Mouse (Mus musculus) liver, postnatal 0 days (tissue): ENCODE data around the gene Efna5. TPM values are rescaled to one million over a fixed set of nuclear protein-coding genes. Genes with fewer than 3 reads are reported as not detected.

Experiments
- ATAC-seq: fragments of 200-750 bp; cut with Nextera tagmentation; 2 replicates; pipeline ENCODE4 v1.8.0; 2017; ENCODE audit warnings: mild to moderate bottlenecking, moderate library complexity
- DNase-seq: peaks from one replicate; pipeline ENCODE4 v3.0.0-alpha.2; 2016
- H3K27ac ChIP-seq: fragments of 300-500 bp; sonication (generic); 2 replicates; pipeline ENCODE4 v1.5.1; 2014; ENCODE audit warnings: antibody characterized with exemption, moderate library complexity, mild to moderate bottlenecking, low read depth
- H3K27me3 ChIP-seq: fragments of 300-500 bp; sonication (generic); 2 replicates; pipeline ENCODE4 v1.6.1; 2014; ENCODE audit warnings: low read length, control low read depth, mixed read lengths; ENCODE audit not compliant: insufficient read depth
- H3K36me3 ChIP-seq: fragments of 300-500 bp; sonication (generic); replicated peaks from 2 replicates; pipeline ENCODE4 v1.6.1; 2014; ENCODE audit warnings: mild to moderate bottlenecking, control low read depth, low read length, moderate library complexity, mixed read lengths; ENCODE audit not compliant: insufficient read depth
- H3K4me1 ChIP-seq: fragments of 300-500 bp; sonication (generic); 2 replicates; pipeline ENCODE4 v1.6.1; 2014; ENCODE audit warnings: antibody characterized with exemption, mild to moderate bottlenecking, control low read depth; ENCODE audit not compliant: insufficient read depth
- H3K4me2 ChIP-seq: fragments of 300-500 bp; sonication (generic); 2 replicates; pipeline ENCODE4 v1.6.1; 2014; ENCODE audit warnings: low read depth, mild to moderate bottlenecking, low read length, moderate library complexity, mixed read lengths
- H3K4me3 ChIP-seq: fragments of 300-500 bp; sonication (generic); 2 replicates; pipeline ENCODE4 v1.5.1; 2014; ENCODE audit warnings: low read depth, low read length
- H3K9ac ChIP-seq: fragments of 300-500 bp; sonication (generic); replicated peaks from 2 replicates; pipeline ENCODE4 v1.6.1; 2014; ENCODE audit warnings: mild to moderate bottlenecking, moderate library complexity
- H3K9me3 ChIP-seq: fragments of 300-500 bp; sonication (generic); 2 replicates; pipeline ENCODE4 v1.6.1; 2016; ENCODE audit warnings: mild to moderate bottlenecking, control low read depth, low read length, mixed read lengths
- CTCF ChIP-seq: sonication (generic); IDR thresholded peaks from 2 replicates; pipeline ENCODE4 v1.5.1; 2016; ENCODE audit warnings: antibody characterized with exemption, low read depth
- EP300 ChIP-seq: IDR thresholded peaks from 2 replicates; pipeline ENCODE4 v1.6.1; 2016; ENCODE audit warnings: antibody characterized with exemption, low read depth, mild to moderate bottlenecking
- WGBS: fragments of 180-500 bp; shearing (Covaris S2); extraction: QIAGEN DNeasy Blood & Tissue Kit; methylation state at CpG from one replicate; pipeline ENCODE4 v1.1.7; 2014; ENCODE audit not compliant: insufficient replicate concordance; 5-methylcytosine and 5-hydroxymethylcytosine counted together
- polyA plus RNA-seq: library from polyadenylated mRNA; unstranded; fragments of >200 nt; fragmentation: Nextera tagmentation; extraction: Ambion mirVana; gene quantifications from 2 replicates; pipeline ENCODE4 v1.2.1, GENCODE M21; 2015

The Efna5 gene
- polyA plus RNA-seq, 1 experiment from 2014 or later = 3.0 TPM

- no peak overlapping the region for H3K4me2 ChIP-seq
- H3K9me3 ChIP-seq = no peaks in the 10 kb centered on the region
- H3K4me3 ChIP-seq = no peak overlapping the region
- no peak for TF ChIP-seq EP300
- TF ChIP-seq CTCF = no peak
- no peak overlapping the region for H3K27ac ChIP-seq
- H3K36me3 ChIP-seq = no peaks in the 10 kb centered on the region
- DNase-seq (no peak), ATAC-seq (no peak)
- no peaks in the 10 kb centered on the region for H3K27me3 ChIP-seq
- no peak overlapping the region for H3K9ac ChIP-seq
- no peaks in the 10 kb centered on the region for H3K4me1 ChIP-seq
- WGBS = 67% methylated on average over 10 of the region's 10 CpGs
Observed at GRCm38 (mm10) chr17:62729754-62730470, 151.2 kb downstream of the Efna5 start.

- WGBS = 75% methylated on average over 10 of the region's 10 CpGs
- no peaks in the 10 kb centered on the region for H3K4me1 ChIP-seq
- H3K27me3 ChIP-seq = no peaks in the 10 kb centered on the region
- H3K4me3 ChIP-seq = no peak overlapping the region
- no peak overlapping the region for H3K9ac ChIP-seq
- no peaks in the 10 kb centered on the region for H3K36me3 ChIP-seq
- no peak overlapping the region for H3K4me2 ChIP-seq
- no peaks in the 10 kb centered on the region for H3K9me3 ChIP-seq
- ATAC-seq (no peak), DNase-seq (no peak)
- TF ChIP-seq EP300 (no peak), CTCF (no peak)
- H3K27ac ChIP-seq = no peak overlapping the region
Observed at GRCm38 (mm10) chr17:62728142-62728917, 152.8 kb downstream of the Efna5 start.

GRCm38 (mm10) chr17:62726102-62726501, 155.0 kb downstream of the Efna5 start:
- Histone ChIP-seq H3K9me3 (no peaks in the 10 kb centered on the region), H3K4me3 (no peak overlapping the region), H3K36me3 (no peaks in the 10 kb centered on the region), H3K27me3 (no peaks in the 10 kb centered on the region), H3K4me1 (no peaks in the 10 kb centered on the region), H3K9ac (no peak overlapping the region), H3K27ac (no peak overlapping the region), H3K4me2 (no peak overlapping the region)
- DNase-seq (no peak), ATAC-seq (no peak)
- 78% methylated on average over 5 of the region's 5 CpGs for WGBS
- no peak for TF ChIP-seq EP300
- TF ChIP-seq CTCF = no peak

- H3K9ac ChIP-seq = no peak overlapping the region
- 63% methylated on average over 5 of the region's 5 CpGs for WGBS
- H3K27ac ChIP-seq = no peak overlapping the region
- no peak overlapping the region for H3K4me3 ChIP-seq
- TF ChIP-seq EP300 = no peak
- TF ChIP-seq CTCF = no peak
- DNase-seq (no peak), ATAC-seq (no peak)
- H3K9me3 ChIP-seq = no peaks in the 10 kb centered on the region
- H3K27me3 ChIP-seq = no peaks in the 10 kb centered on the region
- no peaks in the 10 kb centered on the region for H3K36me3 ChIP-seq
- H3K4me1 ChIP-seq = no peaks in the 10 kb centered on the region
- H3K4me2 ChIP-seq = no peak overlapping the region
Observed at GRCm38 (mm10) chr17:62722962-62723361, 158.2 kb downstream of the Efna5 start.

GRCm38 (mm10) chr17:62721595-62721994, 159.5 kb downstream of the Efna5 start:
- 78% methylated on average over 3 of the region's 3 CpGs for WGBS
- no peak overlapping the region for H3K27ac ChIP-seq
- H3K9me3 ChIP-seq = no peaks in the 10 kb centered on the region

GRCm38 (mm10) chr17:62720740-62721450, 160.2 kb downstream of the Efna5 start:
- no peak for ATAC-seq
- Histone ChIP-seq H3K27ac (no peak overlapping the region), H3K9me3 (no peaks in the 10 kb centered on the region), H3K36me3 (no peaks in the 10 kb centered on the region), H3K27me3 (no peaks in the 10 kb centered on the region), H3K4me2 (no peak overlapping the region), H3K9ac (no peak overlapping the region), H3K4me3 (no peak overlapping the region), H3K4me1 (no peaks in the 10 kb centered on the region)
- 71% methylated on average over 20 of the region's 20 CpGs for WGBS
- DNase-seq = no peak
- no peak for TF ChIP-seq CTCF
- no peak for TF ChIP-seq EP300

More at GRCm38 (mm10) chr17:62721595-62721994, 159.5 kb downstream of the Efna5 start:
- no peak overlapping the region for H3K9ac ChIP-seq
- TF ChIP-seq EP300 = no peak
- TF ChIP-seq CTCF = no peak
- H3K36me3 ChIP-seq = no peaks in the 10 kb centered on the region
- no peak overlapping the region for H3K4me3 ChIP-seq
- H3K27me3 ChIP-seq = no peaks in the 10 kb centered on the region
- H3K4me2 ChIP-seq = no peak overlapping the region
- H3K4me1 ChIP-seq = no peaks in the 10 kb centered on the region
- DNase-seq (no peak), ATAC-seq (no peak)
